Mouse (Mus musculus): ENCODE data around the gene Rapgef1.

DNA sequence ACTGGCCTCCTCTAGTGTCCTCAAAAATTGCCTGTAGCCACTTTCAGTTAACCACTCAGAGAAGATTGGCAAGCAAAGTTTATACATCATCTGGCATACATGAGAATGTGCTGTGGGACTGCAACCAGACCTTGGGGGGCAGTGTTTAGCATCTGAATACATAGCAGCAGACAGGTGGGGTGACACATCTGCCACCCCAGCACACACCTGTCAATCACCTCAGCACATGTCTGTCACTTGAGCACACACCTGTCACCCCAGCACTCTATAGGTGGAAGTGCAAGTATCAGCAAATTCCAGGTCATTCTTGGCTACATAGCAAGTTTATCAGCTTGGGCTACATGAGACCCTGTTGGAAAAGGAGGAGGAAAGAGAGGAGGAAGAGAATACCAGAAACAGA, 136.2 kb downstream of the Rapgef1 start:
- TF ChIP-seq GATA1 (IDR thresholded peaks at IDR 0.05; ENCODE audit: low read length) (no peak), TAL1 (IDR thresholded peaks at IDR 0.05; ENCODE audit: low read length) (no peak)
